Mouse (Mus musculus): Measurements from ENCODE around the gene Coq8b. TPM values are rescaled to one million over a fixed set of nuclear protein-coding genes. Genes with fewer than 3 reads are reported as not detected.
A peak's percentile ranks its signal among the peaks of the same experiment; 100 is the strongest.

The Coq8b gene
- polyA plus RNA-seq (2012; fragmentation: generic; extraction: Trizol) = 9.3 TPM
- long read RNA-seq, experiment 1, transcript Coq8b-201 (15 exons, 2,181 nt) = major isoform, 6 of 6 reads
- long read RNA-seq, experiment 1, partial matches to known transcripts = 0 of 6 reads
- long read RNA-seq, experiment 1, other reads (novel, unspliced or antisense) = 0 of 6 reads
- long read RNA-seq, experiment 2, transcript Coq8b-201 (15 exons, 2,181 nt) = major isoform, 45 of 54 reads
- long read RNA-seq, experiment 2, partial matches to known transcripts = 0 of 54 reads
- long read RNA-seq, experiment 2, other reads (novel, unspliced or antisense) = 9 of 54 reads

- H3K79me3 ChIP-seq (ENCODE audit: low read depth) = no peaks in the 10 kb centered on the region
- no peaks in the 10 kb centered on the region for H3K36me3 ChIP-seq (ENCODE audit: control insufficient read depth, insufficient read depth)
- H3K4me3 ChIP-seq (ENCODE audit: insufficient read depth, poor library complexity, severe bottlenecking) = peak within 1 kb of the TSS; percentile 37
- H3K79me2 ChIP-seq (ENCODE audit: control insufficient read depth, insufficient read depth) = peaks cover 2% of the 10 kb centered on the region
- TF ChIP-seq MYOG (IDR thresholded peaks at IDR 0.05; ENCODE audit: control insufficient read depth, extremely low read depth, insufficient read length) (no peak), USF1 (IDR thresholded peaks at IDR 0.05; ENCODE audit: low read depth) (peak; percentile 61)
- no peaks in the 10 kb centered on the region for H3K27me3 ChIP-seq (ENCODE audit: control insufficient read depth, insufficient read depth, insufficient read length)
- H3ac ChIP-seq (ENCODE audit: control insufficient read depth, insufficient read length, low read depth) = peak within 1 kb of the TSS; percentile 46
These were observed at the start of gene Coq8b for GRCm38 (mm10) chr7:27232781-27233281. Coq8b (plus strand) TSS chr7:27233023.

DNA sequence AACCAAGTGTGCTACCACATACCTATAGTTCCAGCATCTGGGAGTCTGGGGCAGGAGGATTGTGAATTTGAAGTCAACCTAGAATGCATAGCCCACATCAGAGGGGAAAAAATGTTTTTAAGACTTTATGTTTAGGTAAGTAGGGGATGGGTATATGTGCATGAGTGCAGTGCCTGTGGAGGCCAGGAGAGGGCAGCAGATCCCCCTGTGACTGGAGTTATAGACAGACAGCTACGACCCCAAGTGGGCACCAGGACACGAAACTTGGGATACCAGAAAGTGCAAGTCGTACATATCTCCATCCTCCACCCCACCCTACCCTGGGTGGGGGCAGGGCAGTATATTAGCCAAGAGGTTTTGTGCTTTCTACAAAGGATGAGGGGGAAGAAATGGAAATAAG lies 47.9 kb upstream of the Coq8b start:
- no peak overlapping the region for H3ac ChIP-seq (ENCODE audit: control insufficient read depth, insufficient read length, low read depth)
- TF ChIP-seq CEBPB (IDR thresholded peaks at IDR 0.05; ENCODE audit: low read depth) (no peak), USF1 (IDR thresholded peaks at IDR 0.05; ENCODE audit: low read depth) (no peak), MAX (IDR thresholded peaks at IDR 0.05) (no peak), MYOD1 (IDR thresholded peaks at IDR 0.05; ENCODE audit: control insufficient read depth, insufficient read length, low read depth) (no peak)
- no peaks in the 10 kb centered on the region for H3K27me3 ChIP-seq (ENCODE audit: control insufficient read depth, insufficient read depth, insufficient read length)
- peaks cover 2% of the 10 kb centered on the region for H3K79me3 ChIP-seq (ENCODE audit: low read depth)
- H3K36me3 ChIP-seq (ENCODE audit: control insufficient read depth, insufficient read depth) = peaks cover 51% of the 10 kb centered on the region
- H3K4me3 ChIP-seq (ENCODE audit: insufficient read depth, poor library complexity, severe bottlenecking) = no peak overlapping the region
- H3K79me2 ChIP-seq (ENCODE audit: control insufficient read depth, insufficient read depth) = peaks cover 7% of the 10 kb centered on the region

DNA sequence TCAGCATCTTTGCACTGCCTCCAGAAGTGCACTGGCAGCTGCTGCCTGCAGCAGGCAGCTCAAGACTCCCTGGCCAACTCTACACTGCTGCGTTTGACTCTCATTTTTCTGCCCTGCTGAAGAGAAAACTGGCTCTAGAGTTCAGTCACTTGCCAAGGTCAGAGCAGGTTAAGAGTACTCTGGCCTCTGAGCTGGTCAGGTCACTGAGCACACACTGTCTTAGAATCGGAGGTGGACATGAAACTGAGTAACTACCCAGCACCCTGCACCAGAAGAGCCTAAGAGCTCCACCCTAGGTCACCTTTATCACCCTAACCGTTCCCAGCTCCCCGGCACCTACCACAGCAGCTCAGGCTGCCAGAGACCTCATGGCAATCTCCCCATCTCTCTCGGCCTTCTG lies 46.8 kb upstream of the Coq8b start:
- H3K4me3 ChIP-seq (ENCODE audit: insufficient read depth, poor library complexity, severe bottlenecking) = no peak overlapping the region
- H3K36me3 ChIP-seq (ENCODE audit: control insufficient read depth, insufficient read depth) = peaks cover 57% of the 10 kb centered on the region
- no peak overlapping the region for H3ac ChIP-seq (ENCODE audit: control insufficient read depth, insufficient read length, low read depth)
- TF ChIP-seq USF1 (IDR thresholded peaks at IDR 0.05; ENCODE audit: low read depth) = no peak
- no peak for TF ChIP-seq MYOD1 (IDR thresholded peaks at IDR 0.05; ENCODE audit: control insufficient read depth, insufficient read length, low read depth)
- TF ChIP-seq MYOG (IDR thresholded peaks at IDR 0.05; ENCODE audit: control insufficient read depth, extremely low read depth, insufficient read length) = no peak
- TF ChIP-seq CTCF (IDR thresholded peaks at IDR 0.05; ENCODE audit: control insufficient read depth, insufficient read depth, insufficient read length) = no peak
- no peak for TF ChIP-seq MAX (IDR thresholded peaks at IDR 0.05)
- TF ChIP-seq FOSL1 (IDR thresholded peaks at IDR 0.05; ENCODE audit: insufficient read depth, low read length, poor library complexity, severe bottlenecking) = no peak
- no peak for TF ChIP-seq CEBPB (IDR thresholded peaks at IDR 0.05; ENCODE audit: low read depth)
- H3K27me3 ChIP-seq (ENCODE audit: control insufficient read depth, insufficient read depth, insufficient read length) = no peaks in the 10 kb centered on the region
- peaks cover 17% of the 10 kb centered on the region for H3K79me2 ChIP-seq (ENCODE audit: control insufficient read depth, insufficient read depth)
- peaks cover 10% of the 10 kb centered on the region for H3K79me3 ChIP-seq (ENCODE audit: low read depth)

DNA sequence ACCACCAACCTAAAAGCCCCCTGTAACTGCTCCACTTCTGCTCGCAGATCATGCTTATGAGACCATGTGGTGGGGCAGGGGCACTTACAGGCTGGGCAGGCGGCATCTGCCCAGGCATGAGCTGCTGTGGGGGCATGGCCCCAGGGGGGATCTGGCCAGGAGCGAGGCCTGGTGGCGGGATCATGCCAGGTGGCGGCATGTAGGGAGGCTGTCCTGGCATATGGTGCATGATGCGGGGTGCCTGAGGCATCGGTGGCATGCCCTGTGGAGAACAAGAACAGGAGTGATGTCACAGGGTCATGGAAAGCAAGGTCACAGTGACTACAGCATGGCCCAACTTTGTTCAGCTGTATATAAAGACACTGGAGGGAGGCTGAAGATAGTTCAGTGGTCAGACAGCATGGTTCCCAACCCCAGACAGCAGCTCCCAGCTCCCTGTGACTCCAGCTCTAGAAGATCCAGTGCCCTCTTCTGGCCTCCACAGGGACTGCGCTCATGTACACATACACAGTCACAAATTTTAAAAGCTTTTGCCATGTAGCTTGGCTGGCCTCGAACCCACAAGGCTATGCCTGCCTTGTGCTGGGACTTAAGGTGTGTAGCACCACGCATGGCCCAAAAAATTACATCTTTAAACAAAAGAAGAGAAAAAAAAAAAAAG lies 43.4 kb upstream of the Coq8b start:
- TF ChIP-seq MAX (IDR thresholded peaks at IDR 0.05) = no peak
- TF ChIP-seq CEBPB (IDR thresholded peaks at IDR 0.05; ENCODE audit: low read depth) = no peak
- TF ChIP-seq FOSL1 (IDR thresholded peaks at IDR 0.05; ENCODE audit: insufficient read depth, low read length, poor library complexity, severe bottlenecking) = no peak
- TF ChIP-seq USF1 (IDR thresholded peaks at IDR 0.05; ENCODE audit: low read depth) = no peak
- no peak for TF ChIP-seq MYOD1 (IDR thresholded peaks at IDR 0.05; ENCODE audit: control insufficient read depth, insufficient read length, low read depth)
- TF ChIP-seq MYOG (IDR thresholded peaks at IDR 0.05; ENCODE audit: control insufficient read depth, extremely low read depth, insufficient read length) = no peak
- no peak for TF ChIP-seq CTCF (IDR thresholded peaks at IDR 0.05; ENCODE audit: control insufficient read depth, insufficient read depth, insufficient read length)
- no peak overlapping the region for H3K4me3 ChIP-seq (ENCODE audit: insufficient read depth, poor library complexity, severe bottlenecking)
- H3K36me3 ChIP-seq (ENCODE audit: control insufficient read depth, insufficient read depth) = peaks cover 85% of the 10 kb centered on the region
- H3K79me3 ChIP-seq (ENCODE audit: low read depth) = peaks cover 42% of the 10 kb centered on the region
- no peak overlapping the region for H3ac ChIP-seq (ENCODE audit: control insufficient read depth, insufficient read length, low read depth)
- no peaks in the 10 kb centered on the region for H3K27me3 ChIP-seq (ENCODE audit: control insufficient read depth, insufficient read depth, insufficient read length)
- peaks cover 51% of the 10 kb centered on the region for H3K79me2 ChIP-seq (ENCODE audit: control insufficient read depth, insufficient read depth)

DNA sequence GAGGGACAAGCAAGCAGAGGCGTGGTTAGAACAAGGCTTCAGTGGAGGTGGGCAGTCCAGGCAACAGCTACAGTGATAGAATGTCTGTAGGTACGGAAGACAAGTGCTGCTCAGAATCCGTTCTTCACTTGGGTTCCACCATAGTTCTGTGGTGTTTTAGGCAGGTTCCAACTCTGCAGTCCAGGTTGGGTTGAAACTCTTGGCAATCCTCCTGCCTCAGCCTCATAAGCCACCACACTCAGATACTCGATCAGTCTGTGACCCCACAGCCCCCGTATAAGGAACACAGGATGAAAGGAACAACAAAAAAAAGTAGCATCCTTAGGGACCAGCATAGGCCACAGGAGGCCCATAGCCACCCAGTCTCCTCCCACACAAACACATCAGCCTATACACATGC lies 40.4 kb upstream of the Coq8b start:
- TF ChIP-seq CTCF (IDR thresholded peaks at IDR 0.05; ENCODE audit: control insufficient read depth, insufficient read depth, insufficient read length) = no peak
- TF ChIP-seq MYOG (IDR thresholded peaks at IDR 0.05; ENCODE audit: control insufficient read depth, extremely low read depth, insufficient read length) = no peak
- no peak for TF ChIP-seq USF1 (IDR thresholded peaks at IDR 0.05; ENCODE audit: low read depth)
- no peak for TF ChIP-seq CEBPB (IDR thresholded peaks at IDR 0.05; ENCODE audit: low read depth)
- H3K27me3 ChIP-seq (ENCODE audit: control insufficient read depth, insufficient read depth, insufficient read length) = no peaks in the 10 kb centered on the region
- H3K79me2 ChIP-seq (ENCODE audit: control insufficient read depth, insufficient read depth) = peaks cover 66% of the 10 kb centered on the region
- no peak overlapping the region for H3K4me3 ChIP-seq (ENCODE audit: insufficient read depth, poor library complexity, severe bottlenecking)
- H3K36me3 ChIP-seq (ENCODE audit: control insufficient read depth, insufficient read depth) = peaks cover 61% of the 10 kb centered on the region
- H3ac ChIP-seq (ENCODE audit: control insufficient read depth, insufficient read length, low read depth) = no peak overlapping the region
- H3K79me3 ChIP-seq (ENCODE audit: low read depth) = peaks cover 53% of the 10 kb centered on the region

- Histone ChIP-seq H3K36me3 (ENCODE audit: control insufficient read depth, insufficient read depth) (peaks cover 49% of the 10 kb centered on the region), H3ac (ENCODE audit: control insufficient read depth, insufficient read length, low read depth) (no peak overlapping the region), H3K27me3 (ENCODE audit: control insufficient read depth, insufficient read depth, insufficient read length) (no peaks in the 10 kb centered on the region), H3K4me3 (ENCODE audit: insufficient read depth, poor library complexity, severe bottlenecking) (no peak overlapping the region), H3K79me2 (ENCODE audit: control insufficient read depth, insufficient read depth) (peaks cover 66% of the 10 kb centered on the region), H3K79me3 (ENCODE audit: low read depth) (peaks cover 53% of the 10 kb centered on the region)
- no peak for TF ChIP-seq FOSL1 (IDR thresholded peaks at IDR 0.05; ENCODE audit: insufficient read depth, low read length, poor library complexity, severe bottlenecking)
- no peak for TF ChIP-seq CTCF (IDR thresholded peaks at IDR 0.05; ENCODE audit: control insufficient read depth, insufficient read depth, insufficient read length)
- no peak for TF ChIP-seq USF1 (IDR thresholded peaks at IDR 0.05; ENCODE audit: low read depth)
- TF ChIP-seq MAX (IDR thresholded peaks at IDR 0.05) = no peak
- no peak for TF ChIP-seq MYOD1 (IDR thresholded peaks at IDR 0.05; ENCODE audit: control insufficient read depth, insufficient read length, low read depth)
- no peak for TF ChIP-seq MYOG (IDR thresholded peaks at IDR 0.05; ENCODE audit: control insufficient read depth, extremely low read depth, insufficient read length)
- TF ChIP-seq CEBPB (IDR thresholded peaks at IDR 0.05; ENCODE audit: low read depth) = no peak
These were observed 39.1 kb upstream of the Coq8b start for GRCm38 (mm10) chr7:27193731-27194130.

All from C2C12 (cell line).